Mouse (Mus musculus): ENCODE results near the gene Scamp3. TPM values are rescaled to one million over a fixed set of nuclear protein-coding genes. Genes with fewer than 3 reads are reported as not detected.

Gene Scamp3
- polyA plus RNA-seq, 1 experiment: 139 TPM

DNA sequence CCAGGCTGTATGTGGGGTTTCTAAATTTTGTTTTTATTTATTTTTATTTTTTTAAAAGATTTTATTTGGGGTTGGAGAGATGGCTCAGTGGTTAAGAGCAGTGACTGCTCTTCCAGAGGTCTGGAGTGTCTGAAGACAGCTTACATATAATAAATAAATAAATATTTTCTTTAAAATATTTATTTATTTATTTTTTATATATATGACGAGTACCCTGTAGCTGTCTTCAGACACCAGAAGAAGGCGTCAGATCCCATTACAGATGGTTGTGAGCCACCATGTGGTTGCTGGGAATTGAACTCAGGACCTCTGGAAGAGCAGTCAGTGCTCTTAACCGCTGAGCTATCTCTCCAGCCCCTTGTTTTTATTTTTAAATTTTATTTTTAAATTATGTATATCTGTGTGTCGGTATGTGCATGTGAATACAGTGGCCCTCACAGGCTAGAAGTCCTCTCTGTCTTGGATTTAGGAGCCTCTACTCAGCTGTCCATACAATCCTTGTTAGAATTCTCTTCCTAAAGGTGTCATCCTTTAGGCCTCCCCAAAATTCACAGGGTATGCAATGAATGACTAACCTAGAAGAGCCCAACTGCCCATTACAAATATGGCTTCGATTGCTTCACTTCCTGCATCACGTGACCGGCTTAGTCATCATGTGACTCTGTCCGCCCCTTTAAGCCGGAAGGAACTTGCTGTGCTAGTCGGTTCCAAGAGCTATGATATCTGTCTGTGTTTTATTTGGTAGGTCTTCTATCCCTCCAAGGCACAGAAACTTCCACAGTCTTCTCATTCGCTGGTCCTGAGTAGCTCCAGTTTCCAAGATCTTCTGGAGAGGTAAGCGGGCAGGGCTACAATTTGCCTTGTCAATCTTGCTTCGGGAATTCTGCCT, 25.2 kb downstream of the Scamp3 start, which contains the start of gene Gba:
Gene Gba, plus strand, starts transcription at position 676 of the 889 bp plus-strand sequence.
- Histone ChIP-seq H3K4me3 (ENCODE audit: insufficient read depth, poor library complexity, severe bottlenecking) (peak within 1 kb of the TSS; percentile 52), H3K79me2 (ENCODE audit: control insufficient read depth, insufficient read depth) (peaks cover 6% of the 10 kb centered on the region), H3K79me3 (ENCODE audit: low read depth) (no peaks in the 10 kb centered on the region), H3K27me3 (ENCODE audit: control insufficient read depth, insufficient read depth, insufficient read length) (no peaks in the 10 kb centered on the region), H3ac (ENCODE audit: control insufficient read depth, insufficient read length, low read depth) (peak within 1 kb of the TSS; percentile 62), H3K36me3 (ENCODE audit: control insufficient read depth, insufficient read depth) (peaks cover 20% of the 10 kb centered on the region)
- TF ChIP-seq MAX (IDR thresholded peaks at IDR 0.05) (peak; percentile 39), CEBPB (IDR thresholded peaks at IDR 0.05; ENCODE audit: low read depth) (peak; percentile 70), USF1 (IDR thresholded peaks at IDR 0.05; ENCODE audit: low read depth) (peak; percentile 100), MYOD1 (IDR thresholded peaks at IDR 0.05; ENCODE audit: control insufficient read depth, insufficient read length, low read depth) (no peak), CTCF (IDR thresholded peaks at IDR 0.05; ENCODE audit: control insufficient read depth, insufficient read depth, insufficient read length) (no peak), MYOG (IDR thresholded peaks at IDR 0.05; ENCODE audit: control insufficient read depth, extremely low read depth, insufficient read length) (no peak), FOSL1 (IDR thresholded peaks at IDR 0.05; ENCODE audit: insufficient read depth, low read length, poor library complexity, severe bottlenecking) (no peak)

DNA sequence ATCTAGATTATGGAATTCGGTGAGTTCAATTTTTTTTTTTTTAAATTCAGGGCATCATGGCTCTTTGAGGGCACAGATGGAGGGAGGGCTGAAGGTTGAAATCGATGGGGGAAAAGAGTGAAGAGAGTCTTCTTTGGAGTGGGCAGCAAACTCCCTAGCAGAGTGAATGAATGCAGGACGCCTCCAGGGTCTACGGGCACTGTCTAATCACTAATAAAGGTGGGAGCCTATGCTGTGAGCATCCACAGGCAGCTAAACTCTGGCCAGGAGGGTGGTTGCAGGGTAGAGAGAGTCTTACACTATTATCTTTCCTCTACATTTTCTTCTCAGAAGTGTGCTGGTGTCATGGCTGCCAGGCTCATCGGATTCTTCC, 25.9 kb downstream of the Scamp3 start:
- Histone ChIP-seq H3ac (ENCODE audit: control insufficient read depth, insufficient read length, low read depth) (peak overlapping the region; percentile 62), H3K4me3 (ENCODE audit: insufficient read depth, poor library complexity, severe bottlenecking) (peak overlapping the region; percentile 52), H3K79me2 (ENCODE audit: control insufficient read depth, insufficient read depth) (peaks cover 6% of the 10 kb centered on the region), H3K79me3 (ENCODE audit: low read depth) (no peaks in the 10 kb centered on the region), H3K36me3 (ENCODE audit: control insufficient read depth, insufficient read depth) (peaks cover 26% of the 10 kb centered on the region), H3K27me3 (ENCODE audit: control insufficient read depth, insufficient read depth, insufficient read length) (no peaks in the 10 kb centered on the region)
- no peak for TF ChIP-seq MYOG (IDR thresholded peaks at IDR 0.05; ENCODE audit: control insufficient read depth, extremely low read depth, insufficient read length)
- no peak for TF ChIP-seq MAX (IDR thresholded peaks at IDR 0.05)
- TF ChIP-seq FOSL1 (IDR thresholded peaks at IDR 0.05; ENCODE audit: insufficient read depth, low read length, poor library complexity, severe bottlenecking): no peak
- TF ChIP-seq CTCF (IDR thresholded peaks at IDR 0.05; ENCODE audit: control insufficient read depth, insufficient read depth, insufficient read length): no peak
- no peak for TF ChIP-seq CEBPB (IDR thresholded peaks at IDR 0.05; ENCODE audit: low read depth)
- TF ChIP-seq MYOD1 (IDR thresholded peaks at IDR 0.05; ENCODE audit: control insufficient read depth, insufficient read length, low read depth): no peak
- TF ChIP-seq USF1 (IDR thresholded peaks at IDR 0.05; ENCODE audit: low read depth): no peak

DNA sequence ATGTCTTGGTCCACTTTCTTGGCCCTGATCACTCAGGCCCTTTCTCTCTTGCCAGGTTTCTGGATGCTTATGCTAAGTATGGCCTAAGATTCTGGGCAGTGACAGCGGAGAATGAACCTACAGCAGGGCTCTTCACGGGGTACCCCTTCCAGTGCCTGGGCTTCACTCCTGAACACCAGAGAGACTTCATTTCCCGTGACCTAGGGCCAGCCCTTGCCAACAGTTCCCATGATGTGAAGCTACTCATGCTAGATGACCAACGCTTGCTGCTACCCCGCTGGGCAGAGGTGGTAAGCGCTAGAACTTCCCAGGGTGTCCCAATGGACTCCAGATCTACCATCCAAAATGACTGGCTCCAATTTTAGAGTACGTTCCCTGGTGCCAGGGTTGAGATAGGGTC, 28.8 kb downstream of the Scamp3 start:
- Histone ChIP-seq H3K79me2 (ENCODE audit: control insufficient read depth, insufficient read depth) (peaks cover 10% of the 10 kb centered on the region), H3K79me3 (ENCODE audit: low read depth) (no peaks in the 10 kb centered on the region), H3ac (ENCODE audit: control insufficient read depth, insufficient read length, low read depth) (no peak overlapping the region), H3K27me3 (ENCODE audit: control insufficient read depth, insufficient read depth, insufficient read length) (no peaks in the 10 kb centered on the region), H3K4me3 (ENCODE audit: insufficient read depth, poor library complexity, severe bottlenecking) (no peak overlapping the region), H3K36me3 (ENCODE audit: control insufficient read depth, insufficient read depth) (peaks cover 47% of the 10 kb centered on the region)
- no peak for TF ChIP-seq MAX (IDR thresholded peaks at IDR 0.05)
- no peak for TF ChIP-seq CTCF (IDR thresholded peaks at IDR 0.05; ENCODE audit: control insufficient read depth, insufficient read depth, insufficient read length)
- no peak for TF ChIP-seq FOSL1 (IDR thresholded peaks at IDR 0.05; ENCODE audit: insufficient read depth, low read length, poor library complexity, severe bottlenecking)
- TF ChIP-seq USF1 (IDR thresholded peaks at IDR 0.05; ENCODE audit: low read depth): no peak
- no peak for TF ChIP-seq CEBPB (IDR thresholded peaks at IDR 0.05; ENCODE audit: low read depth)
- TF ChIP-seq MYOD1 (IDR thresholded peaks at IDR 0.05; ENCODE audit: control insufficient read depth, insufficient read length, low read depth): no peak
- TF ChIP-seq MYOG (IDR thresholded peaks at IDR 0.05; ENCODE audit: control insufficient read depth, extremely low read depth, insufficient read length): no peak

DNA sequence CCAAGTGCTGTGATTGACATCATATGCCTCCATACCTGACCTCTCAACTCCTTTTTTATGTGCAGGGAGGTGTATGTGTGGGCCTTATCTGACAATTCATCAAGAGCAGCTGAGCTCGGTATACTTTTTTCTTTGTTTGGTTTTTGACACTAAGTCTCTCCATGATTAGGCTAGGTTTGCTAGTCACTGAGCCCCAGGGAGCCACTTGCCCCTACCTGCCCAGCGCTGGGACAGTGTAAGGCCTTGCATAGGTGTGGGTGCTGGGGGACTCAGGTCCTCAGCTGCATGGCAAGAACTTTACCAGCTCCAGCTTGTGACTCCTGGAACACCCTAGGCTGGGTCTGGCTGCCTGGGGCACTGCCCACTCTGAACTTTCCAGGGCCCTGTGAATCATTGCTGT, 29.4 kb downstream of the Scamp3 start:
- Histone ChIP-seq H3K36me3 (ENCODE audit: control insufficient read depth, insufficient read depth) (peaks cover 50% of the 10 kb centered on the region), H3K27me3 (ENCODE audit: control insufficient read depth, insufficient read depth, insufficient read length) (no peaks in the 10 kb centered on the region), H3ac (ENCODE audit: control insufficient read depth, insufficient read length, low read depth) (no peak overlapping the region), H3K4me3 (ENCODE audit: insufficient read depth, poor library complexity, severe bottlenecking) (no peak overlapping the region), H3K79me2 (ENCODE audit: control insufficient read depth, insufficient read depth) (peaks cover 16% of the 10 kb centered on the region), H3K79me3 (ENCODE audit: low read depth) (no peaks in the 10 kb centered on the region)
- TF ChIP-seq FOSL1 (IDR thresholded peaks at IDR 0.05; ENCODE audit: insufficient read depth, low read length, poor library complexity, severe bottlenecking) (no peak), MAX (IDR thresholded peaks at IDR 0.05) (no peak), CTCF (IDR thresholded peaks at IDR 0.05; ENCODE audit: control insufficient read depth, insufficient read depth, insufficient read length) (no peak), MYOG (IDR thresholded peaks at IDR 0.05; ENCODE audit: control insufficient read depth, extremely low read depth, insufficient read length) (no peak), MYOD1 (IDR thresholded peaks at IDR 0.05; ENCODE audit: control insufficient read depth, insufficient read length, low read depth) (no peak), USF1 (IDR thresholded peaks at IDR 0.05; ENCODE audit: low read depth) (no peak)

DNA sequence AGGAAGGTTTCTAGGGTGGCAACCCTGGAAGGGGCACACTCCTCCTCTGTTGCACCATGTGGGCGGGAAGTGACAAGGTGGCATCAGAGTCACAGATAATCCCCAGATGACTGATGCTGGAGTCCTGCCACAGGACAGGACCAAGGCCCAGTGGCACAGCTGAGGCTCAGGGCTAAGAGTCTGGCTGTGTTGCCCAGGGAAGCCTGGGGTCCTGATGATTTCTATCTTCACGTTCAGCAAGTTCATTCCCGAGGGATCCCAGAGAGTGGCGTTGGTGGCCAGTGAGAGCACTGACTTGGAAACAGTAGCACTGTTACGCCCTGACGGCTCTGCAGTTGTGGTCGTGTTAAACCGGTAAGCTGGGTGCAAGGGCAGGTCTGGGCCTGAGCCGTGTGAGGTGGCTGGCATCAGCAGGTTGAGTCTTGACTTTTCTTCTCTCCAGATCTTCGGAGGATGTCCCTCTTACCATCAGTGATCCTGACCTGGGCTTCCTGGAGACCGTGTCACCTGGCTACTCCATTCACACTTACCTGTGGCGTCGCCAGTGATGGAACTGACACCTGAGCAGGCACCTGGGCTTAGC, 30.9 kb downstream of the Scamp3 start:
- H3K36me3 ChIP-seq (ENCODE audit: control insufficient read depth, insufficient read depth): peaks cover 53% of the 10 kb centered on the region
- TF ChIP-seq FOSL1 (IDR thresholded peaks at IDR 0.05; ENCODE audit: insufficient read depth, low read length, poor library complexity, severe bottlenecking) (no peak), USF1 (IDR thresholded peaks at IDR 0.05; ENCODE audit: low read depth) (no peak), CTCF (IDR thresholded peaks at IDR 0.05; ENCODE audit: control insufficient read depth, insufficient read depth, insufficient read length) (no peak), CEBPB (IDR thresholded peaks at IDR 0.05; ENCODE audit: low read depth) (no peak), MYOG (IDR thresholded peaks at IDR 0.05; ENCODE audit: control insufficient read depth, extremely low read depth, insufficient read length) (no peak), MAX (IDR thresholded peaks at IDR 0.05) (no peak), MYOD1 (IDR thresholded peaks at IDR 0.05; ENCODE audit: control insufficient read depth, insufficient read length, low read depth) (no peak)
- H3K27me3 ChIP-seq (ENCODE audit: control insufficient read depth, insufficient read depth, insufficient read length): no peaks in the 10 kb centered on the region
- no peak overlapping the region for H3ac ChIP-seq (ENCODE audit: control insufficient read depth, insufficient read length, low read depth)
- peaks cover 6% of the 10 kb centered on the region for H3K79me3 ChIP-seq (ENCODE audit: low read depth)
- peaks cover 27% of the 10 kb centered on the region for H3K79me2 ChIP-seq (ENCODE audit: control insufficient read depth, insufficient read depth)
- H3K4me3 ChIP-seq (ENCODE audit: insufficient read depth, poor library complexity, severe bottlenecking): no peak overlapping the region
